Mouse (Mus musculus): Measurements from ENCODE around the gene Scoc. TPM values are rescaled to one million over a fixed set of nuclear protein-coding genes. Genes with fewer than 3 reads are reported as not detected.

Gene Scoc
- polyA plus RNA-seq, 1 experiment from 2014 or later: 199 TPM

GRCm38 (mm10) chr8:83416878-83417277 is 41.3 kb downstream of the Scoc start:
- Histone ChIP-seq H3K36me3 (ENCODE audit: control insufficient read depth, insufficient read depth, low read length) (no peaks in the 10 kb centered on the region), H3K4me3 (ENCODE audit: low read depth, low read length) (no peak overlapping the region), H3K27me3 (ENCODE audit: control insufficient read depth, insufficient read depth, low read length) (no peaks in the 10 kb centered on the region), H3K27ac (ENCODE audit: low read depth, low read length) (no peak overlapping the region), H3K9me3 (ENCODE audit: control insufficient read depth, low read length) (no peaks in the 10 kb centered on the region), H3K9ac (ENCODE audit: low read length) (no peak overlapping the region), H3K4me1 (ENCODE audit: control insufficient read depth, insufficient read depth, low read length) (no peaks in the 10 kb centered on the region), H3K4me2 (no peak overlapping the region)
- WGBS: 98% methylated on average over 15 of the region's 15 CpGs
- no peak for ATAC-seq (ENCODE audit: low FRiP score)
- no peak for DNase-seq (ENCODE audit: low spot score, missing footprints)

GRCm38 (mm10) chr8:83408496-83408895 is 49.7 kb downstream of the Scoc start:
- DNase-seq (ENCODE audit: low spot score, missing footprints): no peak
- no peak overlapping the region for H3K9ac ChIP-seq (ENCODE audit: low read length)
- no peak overlapping the region for H3K4me2 ChIP-seq
- WGBS: 84% methylated on average over 7 of the region's 7 CpGs
- H3K4me3 ChIP-seq (ENCODE audit: low read depth, low read length): no peak overlapping the region
- no peaks in the 10 kb centered on the region for H3K27me3 ChIP-seq (ENCODE audit: control insufficient read depth, insufficient read depth, low read length)
- ATAC-seq (ENCODE audit: low FRiP score): no peak
- H3K36me3 ChIP-seq (ENCODE audit: control insufficient read depth, insufficient read depth, low read length): no peaks in the 10 kb centered on the region
- H3K4me1 ChIP-seq (ENCODE audit: control insufficient read depth, insufficient read depth, low read length): no peaks in the 10 kb centered on the region
- no peaks in the 10 kb centered on the region for H3K9me3 ChIP-seq (ENCODE audit: control insufficient read depth, low read length)
- H3K27ac ChIP-seq (ENCODE audit: low read depth, low read length): no peak overlapping the region

GRCm38 (mm10) chr8:83406836-83407235 is 51.4 kb downstream of the Scoc start:
- Histone ChIP-seq H3K4me3 (ENCODE audit: low read depth, low read length) (no peak overlapping the region), H3K9ac (ENCODE audit: low read length) (no peak overlapping the region), H3K4me1 (ENCODE audit: control insufficient read depth, insufficient read depth, low read length) (no peaks in the 10 kb centered on the region), H3K36me3 (ENCODE audit: control insufficient read depth, insufficient read depth, low read length) (no peaks in the 10 kb centered on the region), H3K9me3 (ENCODE audit: control insufficient read depth, low read length) (no peaks in the 10 kb centered on the region), H3K4me2 (no peak overlapping the region), H3K27me3 (ENCODE audit: control insufficient read depth, insufficient read depth, low read length) (no peaks in the 10 kb centered on the region), H3K27ac (ENCODE audit: low read depth, low read length) (no peak overlapping the region)
- DNase-seq (ENCODE audit: low spot score, missing footprints) (peak; percentile 89), ATAC-seq (ENCODE audit: low FRiP score) (no peak)
- WGBS: 34% methylated on average over 6 of the region's 6 CpGs

- 86% methylated on average over 10 of the region's 10 CpGs for WGBS
- Histone ChIP-seq H3K27ac (ENCODE audit: low read depth, low read length) (no peak overlapping the region), H3K9me3 (ENCODE audit: control insufficient read depth, low read length) (no peaks in the 10 kb centered on the region)
Measured at GRCm38 (mm10) chr8:83405548-83405947, 52.6 kb downstream of the Scoc start.

GRCm38 (mm10) chr8:83397726-83398125 is 60.5 kb downstream of the Scoc start:
- no peaks in the 10 kb centered on the region for H3K9me3 ChIP-seq (ENCODE audit: control insufficient read depth, low read length)
- ATAC-seq (ENCODE audit: low FRiP score) (no peak), DNase-seq (ENCODE audit: low spot score, missing footprints) (no peak)
- no peak overlapping the region for H3K27ac ChIP-seq (ENCODE audit: low read depth, low read length)
- H3K9ac ChIP-seq (ENCODE audit: low read length): no peak overlapping the region
- no peaks in the 10 kb centered on the region for H3K27me3 ChIP-seq (ENCODE audit: control insufficient read depth, insufficient read depth, low read length)
- no peak overlapping the region for H3K4me2 ChIP-seq
- no peaks in the 10 kb centered on the region for H3K4me1 ChIP-seq (ENCODE audit: control insufficient read depth, insufficient read depth, low read length)
- no peak overlapping the region for H3K4me3 ChIP-seq (ENCODE audit: low read depth, low read length)
- WGBS: 77% methylated on average over 4 of the region's 4 CpGs
- no peaks in the 10 kb centered on the region for H3K36me3 ChIP-seq (ENCODE audit: control insufficient read depth, insufficient read depth, low read length)

More at GRCm38 (mm10) chr8:83405548-83405947, 52.6 kb downstream of the Scoc start:
- H3K4me2 ChIP-seq: no peak overlapping the region
- ATAC-seq (ENCODE audit: low FRiP score) (no peak), DNase-seq (ENCODE audit: low spot score, missing footprints) (no peak)
- no peaks in the 10 kb centered on the region for H3K4me1 ChIP-seq (ENCODE audit: control insufficient read depth, insufficient read depth, low read length)
- no peak overlapping the region for H3K9ac ChIP-seq (ENCODE audit: low read length)
- H3K27me3 ChIP-seq (ENCODE audit: control insufficient read depth, insufficient read depth, low read length): no peaks in the 10 kb centered on the region
- H3K4me3 ChIP-seq (ENCODE audit: low read depth, low read length): no peak overlapping the region
- H3K36me3 ChIP-seq (ENCODE audit: control insufficient read depth, insufficient read depth, low read length): no peaks in the 10 kb centered on the region

GRCm38 (mm10) chr8:83396680-83397079 is 61.5 kb downstream of the Scoc start:
- ATAC-seq (ENCODE audit: low FRiP score) (no peak), DNase-seq (ENCODE audit: low spot score, missing footprints) (no peak)
- Histone ChIP-seq H3K4me3 (ENCODE audit: low read depth, low read length) (no peak overlapping the region), H3K27me3 (ENCODE audit: control insufficient read depth, insufficient read depth, low read length) (no peaks in the 10 kb centered on the region), H3K9me3 (ENCODE audit: control insufficient read depth, low read length) (no peaks in the 10 kb centered on the region), H3K4me2 (no peak overlapping the region), H3K9ac (ENCODE audit: low read length) (no peak overlapping the region), H3K27ac (ENCODE audit: low read depth, low read length) (no peak overlapping the region), H3K4me1 (ENCODE audit: control insufficient read depth, insufficient read depth, low read length) (no peaks in the 10 kb centered on the region), H3K36me3 (ENCODE audit: control insufficient read depth, insufficient read depth, low read length) (no peaks in the 10 kb centered on the region)
- 90% methylated on average over 6 of the region's 6 CpGs for WGBS

GRCm38 (mm10) chr8:83394325-83394724 is 63.9 kb downstream of the Scoc start:
- H3K4me3 ChIP-seq (ENCODE audit: low read depth, low read length): no peak overlapping the region
- ATAC-seq (ENCODE audit: low FRiP score) (no peak), DNase-seq (ENCODE audit: low spot score, missing footprints) (no peak)
- WGBS: 91% methylated on average over 5 of the region's 5 CpGs
- H3K4me2 ChIP-seq: no peak overlapping the region
- H3K4me1 ChIP-seq (ENCODE audit: control insufficient read depth, insufficient read depth, low read length): no peaks in the 10 kb centered on the region
- no peak overlapping the region for H3K9ac ChIP-seq (ENCODE audit: low read length)
- H3K27me3 ChIP-seq (ENCODE audit: control insufficient read depth, insufficient read depth, low read length): peaks cover 2% of the 10 kb centered on the region; the same call in 1 of the 2 replicates
- no peaks in the 10 kb centered on the region for H3K36me3 ChIP-seq (ENCODE audit: control insufficient read depth, insufficient read depth, low read length)
- H3K27ac ChIP-seq (ENCODE audit: low read depth, low read length): no peak overlapping the region
- no peaks in the 10 kb centered on the region for H3K9me3 ChIP-seq (ENCODE audit: control insufficient read depth, low read length)

- Histone ChIP-seq H3K9me3 (ENCODE audit: control insufficient read depth, low read length) (no peaks in the 10 kb centered on the region), H3K4me2 (no peak overlapping the region), H3K36me3 (ENCODE audit: control insufficient read depth, insufficient read depth, low read length) (no peaks in the 10 kb centered on the region), H3K4me3 (ENCODE audit: low read depth, low read length) (no peak overlapping the region), H3K27me3 (ENCODE audit: control insufficient read depth, insufficient read depth, low read length) (peaks cover 2% of the 10 kb centered on the region; the same call in 1 of the 2 replicates), H3K9ac (ENCODE audit: low read length) (no peak overlapping the region), H3K4me1 (ENCODE audit: control insufficient read depth, insufficient read depth, low read length) (no peaks in the 10 kb centered on the region), H3K27ac (ENCODE audit: low read depth, low read length) (no peak overlapping the region)
- DNase-seq (ENCODE audit: low spot score, missing footprints) (no peak), ATAC-seq (ENCODE audit: low FRiP score) (no peak)
- 76% methylated on average over 1 of the region's 1 CpGs for WGBS
Measured at GRCm38 (mm10) chr8:83392521-83392920, 65.7 kb downstream of the Scoc start.

- H3K4me2 ChIP-seq: peak overlapping the region; percentile 94
- H3K9me3 ChIP-seq (ENCODE audit: control insufficient read depth, low read length): no peaks in the 10 kb centered on the region
- WGBS: 5% methylated on average over 14 of the region's 14 CpGs
- no peak for DNase-seq (ENCODE audit: low spot score, missing footprints)
- peak overlapping the region; percentile 62 for H3K4me3 ChIP-seq (ENCODE audit: low read depth, low read length)
- H3K9ac ChIP-seq (ENCODE audit: low read length): peak overlapping the region; percentile 75
- H3K4me1 ChIP-seq (ENCODE audit: control insufficient read depth, insufficient read depth, low read length): no peaks in the 10 kb centered on the region
- peak; percentile 77 for ATAC-seq (ENCODE audit: low FRiP score)
- H3K27me3 ChIP-seq (ENCODE audit: control insufficient read depth, insufficient read depth, low read length): peaks cover 2% of the 10 kb centered on the region; the same call in 1 of the 2 replicates
- H3K36me3 ChIP-seq (ENCODE audit: control insufficient read depth, insufficient read depth, low read length): no peaks in the 10 kb centered on the region
- H3K27ac ChIP-seq (ENCODE audit: low read depth, low read length): no peak overlapping the region
Measured at GRCm38 (mm10) chr8:83390006-83390701, 68.0 kb downstream of the Scoc start.
